Mouse (Mus musculus) heart, embryonic 16.5 days (tissue): Measurements from ENCODE around the gene Ppm1g. TPM values are rescaled to one million over a fixed set of nuclear protein-coding genes. Genes with fewer than 3 reads are reported as not detected.
A peak's percentile ranks its signal among the peaks of the same experiment; 100 is the strongest.
"Not testable (repeated sequence)": the region's sequence is repeated elsewhere in the genome, so short reads cannot be mapped to it uniquely, and the experiment has no call there.

Source experiments
- ATAC-seq: fragments of 200-750 bp; cut with Nextera tagmentation; replicated peaks from 2 replicates; pipeline ENCODE4 v1.8.0; 2017; ENCODE audit warnings: moderate number of reproducible peaks; ENCODE audit not compliant: insufficient read depth, low FRiP score; ENCODE audit errors: extremely low read depth
- H3K27ac ChIP-seq: fragments of 300-500 bp; sonication (generic); 2 replicates; pipeline ENCODE4 v1.5.1; 2014; ENCODE audit warnings: mild to moderate bottlenecking, low read length, control low read depth, moderate library complexity
- H3K27me3 ChIP-seq: fragments of 300-500 bp; sonication (generic); 2 replicates; pipeline ENCODE4 v1.6.1; 2014; ENCODE audit warnings: low read length, mixed read lengths; ENCODE audit not compliant: control insufficient read depth, insufficient read depth
- H3K36me3 ChIP-seq: fragments of 300-500 bp; sonication (generic); 2 replicates; pipeline ENCODE4 v1.6.1; 2014; ENCODE audit not compliant: control insufficient read depth, insufficient read depth
- H3K4me1 ChIP-seq: fragments of 300-500 bp; sonication (generic); 2 replicates; pipeline ENCODE4 v1.6.1; 2014; ENCODE audit warnings: low read length, mixed read lengths; ENCODE audit not compliant: control insufficient read depth, insufficient read depth
- H3K4me2 ChIP-seq: fragments of 300-500 bp; sonication (generic); 2 replicates; pipeline ENCODE4 v1.6.1; 2014; ENCODE audit warnings: low read depth, mild to moderate bottlenecking, control low read depth, low read length
- H3K4me3 ChIP-seq: fragments of 300-500 bp; sonication (generic); 2 replicates; pipeline ENCODE4 v1.5.1; 2014; ENCODE audit warnings: mild to moderate bottlenecking, control low read depth, low read length
- H3K9ac ChIP-seq: fragments of 300-500 bp; sonication (generic); 2 replicates; pipeline ENCODE4 v1.6.1; 2014; ENCODE audit warnings: low read length, control low read depth
- H3K9me3 ChIP-seq: fragments of 300-500 bp; sonication (generic); replicated peaks from 2 replicates; pipeline ENCODE4 v1.6.1; 2016; ENCODE audit warnings: low read length; ENCODE audit not compliant: control insufficient read depth
- WGBS: fragments of 180-500 bp; shearing (Covaris S2); extraction: QIAGEN DNeasy Blood & Tissue Kit; methylation state at CpG from one replicate; pipeline ENCODE4 v1.1.7; 2014; 5-methylcytosine and 5-hydroxymethylcytosine counted together
- polyA plus RNA-seq: library from polyadenylated mRNA; unstranded; fragments of >200 nt; fragmentation: Nextera tagmentation; extraction: Ambion mirVana; gene quantifications from 2 replicates; pipeline ENCODE4 v1.2.1, GENCODE M21; 2015

Ppm1g gene
- polyA plus RNA-seq, 1 experiment from 2014 or later, result 102 TPM

GRCm38 (mm10) chr5:31222696-31223095, 2.2 kb upstream of the Ppm1g start:
- Histone ChIP-seq H3K9me3 (no peaks in the 10 kb centered on the region), H3K27me3 (no peaks in the 10 kb centered on the region), H3K9ac (no peak overlapping the region), H3K27ac (no peak overlapping the region), H3K4me1 (peaks cover 20% of the 10 kb centered on the region), H3K36me3 (no peaks in the 10 kb centered on the region), H3K4me3 (no peak overlapping the region), H3K4me2 (no peak overlapping the region)
- 90% methylated on average over 9 of the region's 9 CpGs for WGBS
- no peak for ATAC-seq

- Histone ChIP-seq H3K27ac (peak overlapping the region; percentile 93), H3K4me3 (peak overlapping the region; percentile 87), H3K27me3 (no peaks in the 10 kb centered on the region), H3K4me1 (peaks cover 20% of the 10 kb centered on the region), H3K36me3 (no peaks in the 10 kb centered on the region), H3K4me2 (peak overlapping the region; percentile 95), H3K9me3 (no peaks in the 10 kb centered on the region), H3K9ac (peak overlapping the region; percentile 91)
- WGBS, result 19% methylated on average over 11 of the region's 11 CpGs
- ATAC-seq, result no peak
Measured at GRCm38 (mm10) chr5:31221304-31221945, 938 bp upstream of the Ppm1g start.

- peak; percentile 50 for ATAC-seq
- peak overlapping the region; percentile 90 for H3K9ac ChIP-seq
- H3K36me3 ChIP-seq, result no peaks in the 10 kb centered on the region
- peak overlapping the region; percentile 87 for H3K4me3 ChIP-seq
- peak overlapping the region; percentile 71 for H3K4me2 ChIP-seq
- peaks cover 20% of the 10 kb centered on the region for H3K4me1 ChIP-seq
- H3K9me3 ChIP-seq, result no peaks in the 10 kb centered on the region
- peak overlapping the region; percentile 91 for H3K27ac ChIP-seq
- H3K27me3 ChIP-seq, result no peaks in the 10 kb centered on the region
- WGBS, result under 1% methylated on average over 38 of the region's 40 CpGs
Measured at GRCm38 (mm10) chr5:31219911-31220447, 508 bp downstream of the Ppm1g start.

GRCm38 (mm10) chr5:31219474-31219873, 1.0 kb downstream of the Ppm1g start:
- H3K9ac ChIP-seq, result peak overlapping the region; percentile 90
- H3K4me1 ChIP-seq, result peaks cover 20% of the 10 kb centered on the region
- no peak for ATAC-seq
- H3K27ac ChIP-seq, result peak overlapping the region; percentile 91
- peak overlapping the region; percentile 87 for H3K4me3 ChIP-seq
- no peaks in the 10 kb centered on the region for H3K36me3 ChIP-seq
- peak overlapping the region; percentile 71 for H3K4me2 ChIP-seq
- 1% methylated on average over 11 of the region's 11 CpGs for WGBS
- no peaks in the 10 kb centered on the region for H3K9me3 ChIP-seq
- H3K27me3 ChIP-seq, result no peaks in the 10 kb centered on the region

GRCm38 (mm10) chr5:31219070-31219469, 1.4 kb downstream of the Ppm1g start:
- WGBS, result 0% methylated on average over 2 of the region's 2 CpGs
- Histone ChIP-seq H3K27ac (no peak overlapping the region), H3K36me3 (no peaks in the 10 kb centered on the region), H3K4me3 (peak overlapping the region; percentile 44), H3K4me2 (peak overlapping the region; percentile 71), H3K27me3 (no peaks in the 10 kb centered on the region), H3K9me3 (no peaks in the 10 kb centered on the region), H3K9ac (peak overlapping the region; percentile 90), H3K4me1 (peaks cover 20% of the 10 kb centered on the region)
- ATAC-seq, result no peak

- 50% methylated on average over 7 of the region's 7 CpGs for WGBS
- Histone ChIP-seq H3K9me3 (no peaks in the 10 kb centered on the region), H3K4me2 (peak overlapping the region; percentile 71; the same call in 1 of the 2 replicates), H3K4me1 (peaks cover 20% of the 10 kb centered on the region), H3K36me3 (no peaks in the 10 kb centered on the region), H3K9ac (no peak overlapping the region), H3K4me3 (no peak overlapping the region), H3K27ac (no peak overlapping the region), H3K27me3 (no peaks in the 10 kb centered on the region)
- ATAC-seq, result no peak
Measured at GRCm38 (mm10) chr5:31218294-31218693, 2.2 kb downstream of the Ppm1g start.

- not testable (repeated sequence) for ATAC-seq, H3K9me3 ChIP-seq, H3K27me3 ChIP-seq, H3K36me3 ChIP-seq, H3K9ac ChIP-seq, H3K27ac ChIP-seq, H3K4me3 ChIP-seq, H3K4me2 ChIP-seq
- whole genome bisulfite sequencing, result 88% methylated on average over 6 of the region's 6 CpGs
- peaks cover 18% of the 10 kb centered on the region for H3K4me1 ChIP-seq
Measured at GRCm38 (mm10) chr5:31216554-31216953, 3.9 kb downstream of the Ppm1g start.

GRCm38 (mm10) chr5:31204421-31204820, 16.1 kb downstream of the Ppm1g start:
- Histone ChIP-seq H3K36me3 (peaks cover 57% of the 10 kb centered on the region), H3K4me1 (peaks cover 14% of the 10 kb centered on the region), H3K9ac (no peak overlapping the region), H3K4me3 (no peak overlapping the region), H3K27ac (no peak overlapping the region), H3K27me3 (no peaks in the 10 kb centered on the region), H3K9me3 (peaks cover 4% of the 10 kb centered on the region), H3K4me2 (no peak overlapping the region)
- 86% methylated on average over 6 of the region's 6 CpGs for WGBS
- ATAC-seq, result no peak

GRCm38 (mm10) chr5:31203866-31204265, 16.6 kb downstream of the Ppm1g start:
- ATAC-seq, result no peak
- H3K36me3 ChIP-seq, result peaks cover 63% of the 10 kb centered on the region
- no peak overlapping the region for H3K9ac ChIP-seq
- H3K27ac ChIP-seq, result no peak overlapping the region
- no peaks in the 10 kb centered on the region for H3K27me3 ChIP-seq
- WGBS, result 87% methylated on average over 2 of the region's 2 CpGs
- peaks cover 4% of the 10 kb centered on the region for H3K9me3 ChIP-seq
- H3K4me1 ChIP-seq, result peaks cover 14% of the 10 kb centered on the region
- H3K4me2 ChIP-seq, result no peak overlapping the region
- H3K4me3 ChIP-seq, result no peak overlapping the region
